Mouse (Mus musculus) myocyte (in vitro differentiated cells): ENCODE data around the gene Mink1.
A peak's percentile ranks its signal among the peaks of the same experiment; 100 is the strongest.

Experiments used
- MAX ChIP-seq: IDR thresholded peaks from one replicate; pipeline ENCODE4 v1.6.1; 2011; ENCODE audit warnings: low read depth, mild to moderate bottlenecking, control low read depth
- POLR2A ChIP-seq: IDR thresholded peaks from one replicate; pipeline ENCODE4 v1.6.1; 2011; ENCODE audit warnings: low read depth, mild to moderate bottlenecking, control low read depth, moderate library complexity; ENCODE audit not compliant: insufficient read length
- SRF ChIP-seq: IDR thresholded peaks from one replicate; pipeline ENCODE4 v1.6.1; 2011; ENCODE audit warnings: low read depth; ENCODE audit not compliant: control insufficient read depth, insufficient read length

DNA sequence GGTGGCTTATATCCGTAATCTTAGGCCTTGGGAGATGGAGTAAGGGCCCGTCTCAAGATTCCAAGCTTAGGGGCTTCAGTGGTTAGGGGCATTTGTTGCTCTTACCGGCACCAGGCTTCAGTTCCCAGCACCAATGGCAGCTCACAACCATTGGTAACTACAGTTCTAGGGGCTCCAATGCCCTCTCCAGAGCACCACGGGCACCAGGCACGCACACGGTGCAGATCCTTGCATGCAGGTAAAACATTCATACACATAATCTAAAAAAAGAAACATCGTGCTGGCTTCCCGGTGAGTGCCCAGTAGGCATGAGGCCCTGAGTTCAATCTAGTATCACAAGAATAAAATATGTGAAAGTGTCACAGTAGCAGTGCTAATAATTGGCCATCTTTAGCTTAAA, 100.4 kb downstream of the Mink1 start:
- peak; percentile 58 for TF ChIP-seq POLR2A
- no peak for TF ChIP-seq SRF
- TF ChIP-seq MAX = no peak
